Mouse (Mus musculus): Measurements from ENCODE around the gene Stard5. TPM values are rescaled to one million over a fixed set of nuclear protein-coding genes. Genes with fewer than 3 reads are reported as not detected.
A peak's percentile ranks its signal among the peaks of the same experiment; 100 is the strongest.

Stard5 gene
- polyA plus RNA-seq, 1 experiment: 88.2 TPM

GRCm38 (mm10) chr7:83604180-83604944, 27.4 kb upstream of the Stard5 start:
- Histone ChIP-seq H3K27me3 (replicated peaks; ENCODE audit: control insufficient read depth, insufficient read depth, low read length) (no peaks in the 10 kb centered on the region), H3K36me3 (ENCODE audit: control insufficient read depth, insufficient read depth, low read length) (no peaks in the 10 kb centered on the region), H3K4me3 (ENCODE audit: insufficient read depth, low read depth, low read length) (no peak overlapping the region), H3K4me1 (ENCODE audit: control insufficient read depth, insufficient read depth, low read length) (no peaks in the 10 kb centered on the region), H3K27ac (ENCODE audit: insufficient read depth, low read depth, low read length) (no peak overlapping the region)
- 91% methylated on average over 7 of the region's 7 CpGs for WGBS
- DNase-seq: no peak
- TF ChIP-seq POLR2A (IDR thresholded peaks at IDR 0.05; ENCODE audit: low read depth, low read length): no peak
- no peak for TF ChIP-seq CTCF (conservative IDR thresholded peaks at IDR 0.05; ENCODE audit: insufficient read depth, insufficient read length, low read depth, low read length)

- H3K27ac ChIP-seq (ENCODE audit: insufficient read depth, low read depth, low read length): no peak overlapping the region
- H3K27me3 ChIP-seq (replicated peaks; ENCODE audit: control insufficient read depth, insufficient read depth, low read length): no peaks in the 10 kb centered on the region
- DNase-seq: no peak
- H3K4me3 ChIP-seq (ENCODE audit: insufficient read depth, low read depth, low read length): no peak overlapping the region
- no peaks in the 10 kb centered on the region for H3K36me3 ChIP-seq (ENCODE audit: control insufficient read depth, insufficient read depth, low read length)
- TF ChIP-seq CTCF (conservative IDR thresholded peaks at IDR 0.05; ENCODE audit: insufficient read depth, insufficient read length, low read depth, low read length): no peak
- no peak for TF ChIP-seq POLR2A (IDR thresholded peaks at IDR 0.05; ENCODE audit: low read depth, low read length)
- no peaks in the 10 kb centered on the region for H3K4me1 ChIP-seq (ENCODE audit: control insufficient read depth, insufficient read depth, low read length)
- WGBS: 94% methylated on average over 2 of the region's 2 CpGs
Measured at GRCm38 (mm10) chr7:83606796-83607195, 25.0 kb upstream of the Stard5 start.

- Histone ChIP-seq H3K36me3 (ENCODE audit: control insufficient read depth, insufficient read depth, low read length) (no peaks in the 10 kb centered on the region), H3K4me1 (ENCODE audit: control insufficient read depth, insufficient read depth, low read length) (peaks cover 5% of the 10 kb centered on the region; the same call in 1 of the 2 replicates), H3K27me3 (replicated peaks; ENCODE audit: control insufficient read depth, insufficient read depth, low read length) (no peaks in the 10 kb centered on the region), H3K4me3 (ENCODE audit: insufficient read depth, low read depth, low read length) (no peak overlapping the region), H3K27ac (ENCODE audit: insufficient read depth, low read depth, low read length) (no peak overlapping the region)
- TF ChIP-seq POLR2A (IDR thresholded peaks at IDR 0.05; ENCODE audit: low read depth, low read length) (no peak), CTCF (conservative IDR thresholded peaks at IDR 0.05; ENCODE audit: insufficient read depth, insufficient read length, low read depth, low read length) (no peak)
- DNase-seq: no peak
- 96% methylated on average over 4 of the region's 4 CpGs for WGBS
Measured at GRCm38 (mm10) chr7:83609891-83610290, 21.9 kb upstream of the Stard5 start.

GRCm38 (mm10) chr7:83611886-83612285, 19.9 kb upstream of the Stard5 start:
- Histone ChIP-seq H3K27ac (ENCODE audit: insufficient read depth, low read depth, low read length) (peak overlapping the region; percentile 2; the same call in 1 of the 2 replicates), H3K4me1 (ENCODE audit: control insufficient read depth, insufficient read depth, low read length) (peaks cover 5% of the 10 kb centered on the region; the same call in 1 of the 2 replicates), H3K4me3 (ENCODE audit: insufficient read depth, low read depth, low read length) (no peak overlapping the region), H3K27me3 (replicated peaks; ENCODE audit: control insufficient read depth, insufficient read depth, low read length) (no peaks in the 10 kb centered on the region), H3K36me3 (ENCODE audit: control insufficient read depth, insufficient read depth, low read length) (no peaks in the 10 kb centered on the region)
- WGBS: 20% methylated on average over 1 of the region's 1 CpGs
- peak; percentile 73 for DNase-seq
- TF ChIP-seq CTCF (conservative IDR thresholded peaks at IDR 0.05; ENCODE audit: insufficient read depth, insufficient read length, low read depth, low read length) (no peak), POLR2A (IDR thresholded peaks at IDR 0.05; ENCODE audit: low read depth, low read length) (no peak)

GRCm38 (mm10) chr7:83615272-83615671, 16.5 kb upstream of the Stard5 start:
- no peak overlapping the region for H3K4me3 ChIP-seq (ENCODE audit: insufficient read depth, low read depth, low read length)
- no peaks in the 10 kb centered on the region for H3K27me3 ChIP-seq (replicated peaks; ENCODE audit: control insufficient read depth, insufficient read depth, low read length)
- no peaks in the 10 kb centered on the region for H3K36me3 ChIP-seq (ENCODE audit: control insufficient read depth, insufficient read depth, low read length)
- TF ChIP-seq CTCF (conservative IDR thresholded peaks at IDR 0.05; ENCODE audit: insufficient read depth, insufficient read length, low read depth, low read length) (no peak), POLR2A (IDR thresholded peaks at IDR 0.05; ENCODE audit: low read depth, low read length) (no peak)
- peaks cover 14% of the 10 kb centered on the region; the same call in 1 of the 2 replicates for H3K4me1 ChIP-seq (ENCODE audit: control insufficient read depth, insufficient read depth, low read length)
- no peak overlapping the region for H3K27ac ChIP-seq (ENCODE audit: insufficient read depth, low read depth, low read length)
- WGBS: 94% methylated on average over 3 of the region's 3 CpGs
- DNase-seq: no peak

- Histone ChIP-seq H3K27me3 (replicated peaks; ENCODE audit: control insufficient read depth, insufficient read depth, low read length) (no peaks in the 10 kb centered on the region), H3K36me3 (ENCODE audit: control insufficient read depth, insufficient read depth, low read length) (no peaks in the 10 kb centered on the region), H3K4me3 (ENCODE audit: insufficient read depth, low read depth, low read length) (no peak overlapping the region), H3K27ac (ENCODE audit: insufficient read depth, low read depth, low read length) (no peak overlapping the region), H3K4me1 (ENCODE audit: control insufficient read depth, insufficient read depth, low read length) (peaks cover 14% of the 10 kb centered on the region; the same call in 1 of the 2 replicates)
- WGBS: 88% methylated on average over 8 of the region's 8 CpGs
- no peak for DNase-seq
- TF ChIP-seq POLR2A (IDR thresholded peaks at IDR 0.05; ENCODE audit: low read depth, low read length) (no peak), CTCF (conservative IDR thresholded peaks at IDR 0.05; ENCODE audit: insufficient read depth, insufficient read length, low read depth, low read length) (peak; percentile 16; the same call in 1 of the 2 replicates)
Measured at GRCm38 (mm10) chr7:83615815-83616214, 15.9 kb upstream of the Stard5 start.

GRCm38 (mm10) chr7:83616268-83616667, 15.5 kb upstream of the Stard5 start:
- Histone ChIP-seq H3K36me3 (ENCODE audit: control insufficient read depth, insufficient read depth, low read length) (no peaks in the 10 kb centered on the region), H3K4me3 (ENCODE audit: insufficient read depth, low read depth, low read length) (no peak overlapping the region), H3K4me1 (ENCODE audit: control insufficient read depth, insufficient read depth, low read length) (peaks cover 14% of the 10 kb centered on the region; the same call in 1 of the 2 replicates), H3K27ac (ENCODE audit: insufficient read depth, low read depth, low read length) (no peak overlapping the region), H3K27me3 (replicated peaks; ENCODE audit: control insufficient read depth, insufficient read depth, low read length) (no peaks in the 10 kb centered on the region)
- DNase-seq: peak; percentile 20
- WGBS: 77% methylated on average over 3 of the region's 3 CpGs
- TF ChIP-seq POLR2A (IDR thresholded peaks at IDR 0.05; ENCODE audit: low read depth, low read length) (no peak), CTCF (conservative IDR thresholded peaks at IDR 0.05; ENCODE audit: insufficient read depth, insufficient read length, low read depth, low read length) (no peak)
